Mouse (Mus musculus): ENCODE results near the gene Phf23. TPM values are rescaled to one million over a fixed set of nuclear protein-coding genes. Genes with fewer than 3 reads are reported as not detected.

The Phf23 gene
- polyA plus RNA-seq (2012; rRNA removed), result 41.8 and 47.6 TPM in 2 replicates

DNA sequence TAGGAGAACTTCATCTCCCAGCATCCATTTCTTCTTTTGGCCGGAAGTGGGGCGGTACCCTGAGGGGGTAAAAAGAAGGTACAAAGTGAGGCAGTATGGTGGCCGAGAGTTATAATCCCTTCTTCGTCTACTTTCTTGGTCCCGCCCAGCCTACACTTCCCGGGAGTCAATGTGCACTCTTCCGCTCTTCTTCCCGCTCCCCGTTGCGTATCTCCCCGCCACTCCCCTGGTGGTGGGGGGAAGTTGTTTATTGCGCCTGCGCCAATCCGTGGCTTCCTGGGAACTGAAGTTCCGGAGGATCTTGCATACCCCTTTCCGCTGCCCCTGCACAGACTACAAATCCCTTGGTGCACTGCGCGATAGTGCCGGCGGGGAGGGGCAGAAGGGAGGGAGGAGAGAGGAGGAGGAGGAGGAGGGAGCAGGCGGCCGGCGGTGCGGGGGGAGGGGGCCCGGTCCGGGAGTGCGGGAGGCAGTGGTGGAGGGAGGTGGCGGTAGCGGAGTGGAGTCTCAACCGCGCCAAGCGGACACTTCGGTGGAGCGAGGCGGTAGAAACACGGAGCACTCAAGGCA is at the start of gene Phf23:
Gene Phf23 (plus strand): TSS at position 387 of the 570 bp plus-strand sequence.

GRCm38 (mm10) chr11:69948066-69948762 is 47.4 kb upstream of the Phf23 start, which contains the start of gene Slc2a4:
TSS of gene Slc2a4 (minus strand) at chr11:69948188.

DNA sequence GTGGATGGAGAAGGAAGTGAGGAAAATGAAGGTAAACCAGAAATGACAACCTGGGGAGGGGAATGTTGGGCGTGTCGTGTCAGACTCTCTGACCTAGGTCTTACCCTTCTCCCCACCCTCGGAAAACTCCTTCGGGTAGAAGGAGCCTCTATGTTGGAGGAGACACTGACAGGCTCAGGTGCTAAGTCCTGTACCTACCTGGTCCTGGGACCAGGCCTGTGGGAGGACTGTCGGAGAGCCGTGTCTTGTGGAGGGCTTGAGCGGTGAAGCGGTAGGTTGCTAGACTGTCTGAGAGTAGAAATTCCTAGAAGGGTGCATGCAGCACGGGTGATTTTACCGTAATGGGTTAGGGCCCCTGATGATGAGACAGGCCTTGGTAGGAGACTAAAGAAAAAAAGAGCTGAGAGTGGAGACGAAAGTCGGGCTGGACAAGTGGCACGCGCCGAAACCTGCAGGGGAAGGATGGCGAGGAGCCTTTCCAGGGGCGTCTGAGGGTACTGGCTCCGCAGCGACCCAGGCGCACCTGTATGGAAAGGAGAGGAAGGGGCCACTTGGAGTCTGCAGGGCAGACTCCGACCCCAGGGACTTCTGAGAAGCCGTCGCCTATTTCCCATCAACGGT is 30.8 kb upstream of the Phf23 start, which contains the start of gene Cldn7:
Gene Cldn7 (plus strand): TSS at position 130 of the 621 bp plus-strand sequence.

GRCm38 (mm10) chr11:69981141-69981762 is 14.3 kb upstream of the Phf23 start, which contains the start of gene Ctdnep1:
TSS of gene Ctdnep1 (plus strand) at chr11:69981156.

GRCm38 (mm10) chr11:69982225-69982624 is 13.4 kb upstream of the Phf23 start, which contains the start of gene Elp5:
TSS of gene Elp5 (minus strand) at chr11:69982517.

GRCm38 (mm10) chr11:69990850-69991691 is 4.5 kb upstream of the Phf23 start, which contains the start of gene Gabarap:
TSS of gene Gabarap (plus strand) at chr11:69991143.

DNA sequence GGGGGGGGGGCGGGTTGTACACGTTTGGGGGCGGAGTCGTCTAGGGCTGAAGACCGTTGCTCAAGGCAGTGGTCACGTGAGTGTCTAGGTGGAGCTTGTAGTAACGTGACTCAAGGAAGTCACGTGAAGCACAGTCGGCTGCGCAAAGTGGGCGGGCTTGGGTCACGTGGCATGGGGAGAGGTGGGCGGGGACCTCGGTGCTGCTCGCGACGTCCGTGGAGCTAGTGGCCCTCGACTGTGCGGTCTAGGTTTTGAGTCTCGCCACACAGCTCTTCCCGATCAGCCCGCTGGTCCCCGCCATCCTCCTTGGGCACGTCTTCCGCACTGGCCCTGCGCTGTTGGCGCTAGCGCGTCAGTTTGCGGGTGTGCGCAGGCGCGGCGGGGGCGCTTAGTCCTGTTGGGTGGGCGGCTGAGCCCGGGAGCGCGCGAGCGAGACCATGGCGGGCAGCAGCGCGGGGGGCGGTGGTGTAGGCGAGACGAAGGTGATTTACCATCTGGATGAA is 4.9 kb downstream of the Phf23 start, which contains the start of gene Dvl2:
Gene Dvl2 (plus strand): TSS at position 200 of the 503 bp plus-strand sequence.

GRCm38 (mm10) chr11:70014880-70015558 is 19.4 kb downstream of the Phf23 start, which contains the start of gene Acadvl:
TSS of gene Acadvl (minus strand) at chr11:70015411.

DNA sequence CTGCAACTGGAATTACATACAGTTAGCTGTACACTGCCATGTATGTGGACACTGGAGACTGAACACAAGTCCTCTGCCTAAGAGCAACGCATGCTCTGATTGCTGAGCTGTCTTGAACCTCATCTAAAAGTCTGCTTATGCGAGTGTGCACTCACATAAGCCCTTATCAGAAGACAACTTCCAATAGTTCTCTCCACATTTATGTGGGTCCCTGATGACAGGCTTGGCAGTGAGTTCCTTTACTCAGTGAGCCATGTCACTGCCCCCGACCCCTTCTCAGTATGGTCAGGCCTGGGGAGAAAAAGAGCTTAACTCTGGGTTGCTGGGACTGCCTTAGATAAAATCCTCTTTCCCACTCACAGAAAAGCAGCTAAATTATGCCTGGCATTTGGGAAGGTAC is 21.1 kb downstream of the Phf23 start, which contains the start of gene Dlg4:
Gene Dlg4 (plus strand): TSS at position 274 of the 400 bp plus-strand sequence.

Other genes starting within 250 kb of the Phf23 start
- gene Polr2a, start 237.1 kb upstream of the Phf23 start, polyA plus RNA-seq (2012; rRNA removed), result 20.4 and 20.9 TPM in 2 replicates
- gene Slc35g3, start 233.8 kb upstream of the Phf23 start, polyA plus RNA-seq (2012; rRNA removed), result 0.12 and 0.20 TPM in 2 replicates
- 15.8 and 16.1 TPM in 2 replicates for gene Zbtb4, start 229.9 kb upstream of the Phf23 start, polyA plus RNA-seq (2012; rRNA removed)
- gene Chrnb1, start 199.8 kb upstream of the Phf23 start, polyA plus RNA-seq (2012; rRNA removed), result 1.6 and 5.2 TPM in 2 replicates
- 23.7 and 27.4 TPM in 2 replicates for gene Fgf11, start 193.9 kb upstream of the Phf23 start, polyA plus RNA-seq (2012; rRNA removed)
- 0.13 and 0.25 TPM in 2 replicates for gene Tmem102, start 190.2 kb upstream of the Phf23 start, polyA plus RNA-seq (2012; rRNA removed)
- not detected in 2 replicates for gene Gm39566, start 180.5 kb upstream of the Phf23 start, polyA plus RNA-seq (2012; rRNA removed)
- gene Spem2, start 177.3 kb upstream of the Phf23 start, polyA plus RNA-seq (2012; rRNA removed), result not detected in 2 replicates
- gene Spem1, start 173.6 kb upstream of the Phf23 start, polyA plus RNA-seq (2012; rRNA removed), result 1.3 and 1.5 TPM in 2 replicates
- gene Nlgn2, start 158.0 kb upstream of the Phf23 start, polyA plus RNA-seq (2012; rRNA removed), result 90.2 and 112 TPM in 2 replicates
- 232 and 256 TPM in 2 replicates for gene Tmem256, start 157.3 kb upstream of the Phf23 start, polyA plus RNA-seq (2012; rRNA removed)
- 73.6 and 80.2 TPM in 2 replicates for gene Plscr3, start 149.4 kb upstream of the Phf23 start, polyA plus RNA-seq (2012; rRNA removed)
- 0.04 and 0.18 TPM in 2 replicates for gene Tnk1, start 137.0 kb upstream of the Phf23 start, polyA plus RNA-seq (2012; rRNA removed)
- not detected in 2 replicates for gene Tmem95, start 117.8 kb upstream of the Phf23 start, polyA plus RNA-seq (2012; rRNA removed)
- gene Kctd11, start 114.4 kb upstream of the Phf23 start, polyA plus RNA-seq (2012; rRNA removed), result 1.2 TPM in 2 replicates
- 0.61 and 0.68 TPM in 2 replicates for gene Acap1, start 100.2 kb upstream of the Phf23 start, polyA plus RNA-seq (2012; rRNA removed)
- 5.3 and 5.6 TPM in 2 replicates for gene 2810408A11Rik, start 94.8 kb upstream of the Phf23 start, polyA plus RNA-seq (2012; rRNA removed)
- gene Neurl4, start 94.7 kb upstream of the Phf23 start, polyA plus RNA-seq (2012; rRNA removed), result 111 and 113 TPM in 2 replicates
- 60.8 and 63.8 TPM in 2 replicates for gene Gps2, start 81.9 kb upstream of the Phf23 start, polyA plus RNA-seq (2012; rRNA removed)
- gene Eif5a, start 73.8 kb upstream of the Phf23 start, polyA plus RNA-seq (2012; rRNA removed), result 777 and 816 TPM in 2 replicates
- gene Ybx2, start 60.0 kb upstream of the Phf23 start, polyA plus RNA-seq (2012; rRNA removed), result 48.3 and 53.7 TPM in 2 replicates
- 3.7 and 4.9 TPM in 2 replicates for gene Slc2a4, start 47.6 kb upstream of the Phf23 start, polyA plus RNA-seq (2012; rRNA removed)
- gene Cldn7, start 31.0 kb upstream of the Phf23 start, polyA plus RNA-seq (2012; rRNA removed), result 0.21 and 2.5 TPM in 2 replicates
- 93.3 and 102 TPM in 2 replicates for gene Ctdnep1, start 14.6 kb upstream of the Phf23 start, polyA plus RNA-seq (2012; rRNA removed)
- 151 and 159 TPM in 2 replicates for gene Elp5, start 13.3 kb upstream of the Phf23 start, polyA plus RNA-seq (2012; rRNA removed)
- gene Gabarap, start 4.6 kb upstream of the Phf23 start, polyA plus RNA-seq (2012; rRNA removed), result 412 and 425 TPM in 2 replicates
- gene Dvl2, start 4.8 kb downstream of the Phf23 start, polyA plus RNA-seq (2012; rRNA removed), result 26.9 and 34.5 TPM in 2 replicates
- 46.1 and 54.7 TPM in 2 replicates for gene Acadvl, start 19.6 kb downstream of the Phf23 start, polyA plus RNA-seq (2012; rRNA removed)
- gene Dlg4, start 21.2 kb downstream of the Phf23 start, polyA plus RNA-seq (2012; rRNA removed), result 242 and 275 TPM in 2 replicates
- gene Asgr1, start 58.3 kb downstream of the Phf23 start, polyA plus RNA-seq (2012; rRNA removed), result 3.4 and 3.5 TPM in 2 replicates
- gene Asgr2, start 96.9 kb downstream of the Phf23 start, polyA plus RNA-seq (2012; rRNA removed), result 0.28 and 0.35 TPM in 2 replicates
- 0.74 and 0.91 TPM in 2 replicates for gene Mgl2, start 134.6 kb downstream of the Phf23 start, polyA plus RNA-seq (2012; rRNA removed)
- 0.93 and 1.1 TPM in 2 replicates for gene Clec10a, start 160.4 kb downstream of the Phf23 start, polyA plus RNA-seq (2012; rRNA removed)
- 16.9 and 18.9 TPM in 2 replicates for gene Slc16a11, start 217.0 kb downstream of the Phf23 start, polyA plus RNA-seq (2012; rRNA removed)
- gene Slc16a13, start 225.3 kb downstream of the Phf23 start, polyA plus RNA-seq (2012; rRNA removed), result 10.1 and 12.7 TPM in 2 replicates
- gene Bcl6b, start 234.0 kb downstream of the Phf23 start, polyA plus RNA-seq (2012; rRNA removed), result 5.1 and 5.5 TPM in 2 replicates
- gene 0610010K14Rik, start 242.1 kb downstream of the Phf23 start, polyA plus RNA-seq (2012; rRNA removed), result 150 and 160 TPM in 2 replicates
- 12.2 and 12.8 TPM in 2 replicates for gene Gm21988, start 244.1 kb downstream of the Phf23 start, polyA plus RNA-seq (2012; rRNA removed)
- gene Rnasek, start 244.1 kb downstream of the Phf23 start, polyA plus RNA-seq (2012; rRNA removed), result 122 and 145 TPM in 2 replicates